Mouse (Mus musculus) bone marrow macrophage, adult 2 months (primary cell): Measurements from ENCODE around the gene Stim1.

ENCODE experiments used
- CTCF ChIP-seq: IDR thresholded peaks from 2 replicates; pipeline ENCODE4 v1.5.1; 2012; ENCODE audit warnings: low read depth, mild to moderate bottlenecking, low read length, moderate library complexity
- POLR2A ChIP-seq: IDR thresholded peaks from 2 replicates; pipeline ENCODE4 v1.6.1; 2012; ENCODE audit warnings: mild to moderate bottlenecking, low read depth, low read length, borderline replicate concordance

- TF ChIP-seq CTCF (no peak), POLR2A (no peak)
Observed at GRCm38 (mm10) chr7:102242917-102243316, 24.7 kb upstream of the Stim1 start.
